ENCODE assay signal across 19 mouse cellular contexts in the genomic region with DNA sequence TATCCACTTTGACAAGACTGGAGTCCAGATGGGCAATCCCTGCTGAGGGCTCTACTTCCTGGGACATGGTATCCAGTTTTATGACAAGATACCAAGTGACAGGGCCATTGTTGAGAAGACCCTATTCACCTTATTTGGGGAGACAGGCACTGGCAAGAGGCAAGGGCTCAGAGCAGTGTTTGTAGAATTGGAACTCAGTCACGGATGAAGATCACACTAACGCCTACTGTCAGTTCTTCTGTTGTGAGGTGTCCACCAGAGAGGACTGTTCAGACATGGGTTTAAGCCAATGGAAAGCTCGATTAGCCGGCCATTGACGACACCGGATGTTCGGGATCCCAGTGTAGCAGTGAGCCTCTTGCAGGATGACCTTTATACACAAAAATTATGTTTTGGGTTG. TPM values are rescaled to one million over a fixed set of nuclear protein-coding genes. Genes with fewer than 3 reads are reported as not detected.
DNase-seq lines count a peak whose midpoint lies in the region; ATAC-seq and TF ChIP-seq lines count a peak whose summit lies in the region.
"Had no signal": no experiment of that assay in that cellular context is flagged by ENCODE, and none has a peak within 500 bp of the region (broad histone marks: within the 10 kb centered on the region; RNA-seq: fewer than 3 reads in every experiment).

No protein-coding gene starts in this region.

- H3K4me3 ChIP-seq in hindbrain, postnatal 0 days (ENCODE audit: low read length), result no peak overlapping the region
- no peak overlapping the region for H3K4me3 ChIP-seq in hindbrain, embryonic 12.5 days
- H3K4me3 ChIP-seq in midbrain, embryonic 10.5 days, result no peak overlapping the region
- no peak overlapping the region for H3K4me3 ChIP-seq in midbrain, embryonic 13.5 days (replicated peaks)
- H3K4me3 ChIP-seq in embryonic facial prominence, embryonic 10.5 days, result no peak overlapping the region
- H3K4me3 ChIP-seq in embryonic facial prominence, embryonic 15.5 days (replicated peaks), result no peak overlapping the region

- H3K9ac ChIP-seq in hindbrain, postnatal 0 days (replicated peaks; ENCODE audit: low read length), result no peak overlapping the region
- H3K9ac ChIP-seq in hindbrain, embryonic 12.5 days, result no peak overlapping the region
- H3K9ac ChIP-seq in midbrain, embryonic 13.5 days (replicated peaks), result no peak overlapping the region
- H3K9ac ChIP-seq in embryonic facial prominence, embryonic 15.5 days, result no peak overlapping the region
- H3K9ac ChIP-seq: lung, embryonic 15.5 days had no signal

- H3K27me3 ChIP-seq in hindbrain, postnatal 0 days (ENCODE audit: insufficient read depth, low read length), result no peaks in the 10 kb centered on the region
- no peaks in the 10 kb centered on the region for H3K27me3 ChIP-seq in hindbrain, embryonic 12.5 days
- no peaks in the 10 kb centered on the region for H3K27me3 ChIP-seq in midbrain, embryonic 10.5 days (ENCODE audit: low read depth, poor library complexity, severe bottlenecking)
- H3K27me3 ChIP-seq in midbrain, embryonic 13.5 days, result no peaks in the 10 kb centered on the region
- H3K27me3 ChIP-seq in embryonic facial prominence, embryonic 10.5 days (replicated peaks; ENCODE audit: low read depth, poor library complexity, severe bottlenecking), result no peaks in the 10 kb centered on the region
- no peaks in the 10 kb centered on the region for H3K27me3 ChIP-seq in embryonic facial prominence, embryonic 15.5 days
- H3K27me3 ChIP-seq: CH12.LX; liver, embryonic 13.5 days; lung, embryonic 15.5 days; megakaryocyte, embryonic 14.5 days had no signal

- H3K9me3 ChIP-seq in hindbrain, postnatal 0 days (ENCODE audit: low read length), result no peaks in the 10 kb centered on the region
- H3K9me3 ChIP-seq in hindbrain, embryonic 12.5 days (replicated peaks), result no peaks in the 10 kb centered on the region
- H3K9me3 ChIP-seq in midbrain, embryonic 10.5 days (replicated peaks), result no peaks in the 10 kb centered on the region
- H3K9me3 ChIP-seq in midbrain, embryonic 13.5 days, result no peaks in the 10 kb centered on the region
- H3K9me3 ChIP-seq in embryonic facial prominence, embryonic 10.5 days, result no peaks in the 10 kb centered on the region
- no peaks in the 10 kb centered on the region for H3K9me3 ChIP-seq in embryonic facial prominence, embryonic 15.5 days (replicated peaks)
- H3K9me3 ChIP-seq: G1E; liver, embryonic 13.5 days; lung, embryonic 15.5 days; megakaryocyte, embryonic 14.5 days had no signal

- no peak for ATAC-seq in hindbrain, postnatal 0 days
- no peak for ATAC-seq in hindbrain, embryonic 12.5 days (ENCODE audit: low FRiP score)
- no peak for ATAC-seq in midbrain, embryonic 13.5 days
- ATAC-seq in embryonic facial prominence, embryonic 15.5 days (ENCODE audit: insufficient number of reproducible peaks, low FRiP score, low TSS enrichment, low read depth), result no peak

- intact Hi-C loops in heart, postnatal 25 days (cut with DNase I), result no loop called here

- H3K4me2 ChIP-seq in hindbrain, postnatal 0 days (ENCODE audit: low read depth, low read length), result no peak overlapping the region
- H3K4me2 ChIP-seq in hindbrain, embryonic 12.5 days (replicated peaks), result no peak overlapping the region
- H3K4me2 ChIP-seq in midbrain, embryonic 13.5 days (replicated peaks), result no peak overlapping the region
- H3K4me2 ChIP-seq in embryonic facial prominence, embryonic 15.5 days (replicated peaks), result no peak overlapping the region

- peaks cover 17% of the 10 kb centered on the region for H3K4me1 ChIP-seq in hindbrain, postnatal 0 days (ENCODE audit: insufficient read depth, low read length)
- H3K4me1 ChIP-seq in hindbrain, embryonic 12.5 days, result peaks cover 21% of the 10 kb centered on the region
- H3K4me1 ChIP-seq in midbrain, embryonic 10.5 days, result peaks cover 30% of the 10 kb centered on the region
- peaks cover 22% of the 10 kb centered on the region for H3K4me1 ChIP-seq in midbrain, embryonic 13.5 days (replicated peaks)
- H3K4me1 ChIP-seq in embryonic facial prominence, embryonic 10.5 days, result peaks cover 25% of the 10 kb centered on the region
- peaks cover 27% of the 10 kb centered on the region for H3K4me1 ChIP-seq in embryonic facial prominence, embryonic 15.5 days

- H3K27ac ChIP-seq in hindbrain, postnatal 0 days, result peak overlapping the region; percentile 4; the same call in 1 of the 2 replicates
- no peak overlapping the region for H3K27ac ChIP-seq in hindbrain, embryonic 12.5 days
- H3K27ac ChIP-seq in midbrain, embryonic 10.5 days (replicated peaks), result peak overlapping the region; percentile 61; the same call in 1 of the 2 replicates
- no peak overlapping the region for H3K27ac ChIP-seq in midbrain, embryonic 13.5 days
- H3K27ac ChIP-seq in embryonic facial prominence, embryonic 10.5 days (replicated peaks), result 0 out of 2 replicates have a peak overlapping the region, but pooled peaks have one; percentile 60
- peak overlapping the region; percentile 82; the same call in 1 of the 2 replicates for H3K27ac ChIP-seq in embryonic facial prominence, embryonic 15.5 days (replicated peaks)

- TF ChIP-seq CTCF in hindbrain, postnatal 0 days (IDR thresholded peaks at IDR 0.05; ENCODE audit: low read depth), result no peak

- 83% methylated on average over 7 of the region's 7 CpGs for WGBS in hindbrain, postnatal 0 days
- 96% methylated on average over 7 of the region's 7 CpGs for WGBS in hindbrain, embryonic 12.5 days
- 68% methylated on average over 7 of the region's 7 CpGs for WGBS in midbrain, embryonic 10.5 days
- WGBS in midbrain, embryonic 13.5 days, result 56% methylated on average over 7 of the region's 7 CpGs
- 88% methylated on average over 7 of the region's 7 CpGs for WGBS in embryonic facial prominence, embryonic 10.5 days
- 91% methylated on average over 7 of the region's 7 CpGs for WGBS in embryonic facial prominence, embryonic 15.5 days

- H3K36me3 ChIP-seq in hindbrain, postnatal 0 days (ENCODE audit: insufficient read depth, low read length), result no peaks in the 10 kb centered on the region
- H3K36me3 ChIP-seq in hindbrain, embryonic 12.5 days, result no peaks in the 10 kb centered on the region
- no peaks in the 10 kb centered on the region for H3K36me3 ChIP-seq in midbrain, embryonic 10.5 days
- no peaks in the 10 kb centered on the region for H3K36me3 ChIP-seq in midbrain, embryonic 13.5 days
- no peaks in the 10 kb centered on the region for H3K36me3 ChIP-seq in embryonic facial prominence, embryonic 10.5 days (replicated peaks)
- H3K36me3 ChIP-seq in embryonic facial prominence, embryonic 15.5 days, result no peaks in the 10 kb centered on the region
- H3K36me3 ChIP-seq: liver, embryonic 13.5 days; lung, embryonic 15.5 days had no signal

- DNase-seq in hindbrain, postnatal 0 days (ENCODE audit: low spot score), result peak; percentile 57
- DNase-seq in midbrain, embryonic 10.5 days (ENCODE audit: low spot score), result peak; percentile 26
- DNase-seq in embryonic facial prominence, embryonic 10.5 days (ENCODE audit: low spot score), result no peak
- DNase-seq in heart, postnatal 25 days (ENCODE audit: low spot score), result no peak
- DNase-seq: adrenal gland, adult 8-10 months; B cell, adult 2 months; cerebellum, postnatal 36 days; kidney, postnatal 25 days; liver, embryonic 13.5 days; lung, postnatal 36 days; right cerebral cortex, postnatal 25 days; thymus, adult 2 months had no signal

RNA-seq across cellular contexts. Expression of a gene that starts 1.0 kb away (rescaled TPM):
- total RNA-seq in hindbrain, postnatal 0 days (2014; rRNA removed), result 17.9 and 19.2 TPM in 2 replicates
- 22.1 and 23.1 TPM in 2 replicates for polyA plus RNA-seq in hindbrain, postnatal 0 days (2015; fragmentation: Nextera tagmentation; extraction: Ambion mirVana)
- polyA plus RNA-seq in hindbrain, embryonic 12.5 days (2016; fragmentation: Nextera tagmentation; extraction: Ambion mirVana), result 26.9 and 29.6 TPM in 2 replicates
- polyA plus RNA-seq in midbrain, embryonic 10.5 days (2016; fragmentation: Nextera tagmentation; extraction: Ambion mirVana), result 24.0 and 26.8 TPM in 2 replicates
- 13.2 and 14.7 TPM in 2 replicates for polyA plus RNA-seq in midbrain, embryonic 13.5 days (2015; fragmentation: Nextera tagmentation; extraction: Ambion mirVana)
- polyA plus RNA-seq in embryonic facial prominence, embryonic 10.5 days (2016; fragmentation: Nextera tagmentation; extraction: Ambion mirVana), result 27.8 and 29.9 TPM in 2 replicates
- 32.3 and 36.5 TPM in 2 replicates for polyA plus RNA-seq in embryonic facial prominence, embryonic 15.5 days (2015; fragmentation: Nextera tagmentation; extraction: Ambion mirVana)
- total RNA-seq in heart, postnatal 25 days (2021), result 10 to 100 TPM; 31.0 to 33.3 TPM

RNA-seq across cellular contexts. Expression of a gene that starts 37.8 kb away (rescaled TPM):
- total RNA-seq in hindbrain, postnatal 0 days (2014; rRNA removed), result 5.3 and 10.6 TPM in 2 replicates
- polyA plus RNA-seq in hindbrain, postnatal 0 days (2015; fragmentation: Nextera tagmentation; extraction: Ambion mirVana), result 9.2 and 10.9 TPM in 2 replicates
- polyA plus RNA-seq in hindbrain, embryonic 12.5 days (2016; fragmentation: Nextera tagmentation; extraction: Ambion mirVana), result 9.2 and 9.9 TPM in 2 replicates
- polyA plus RNA-seq in midbrain, embryonic 10.5 days (2016; fragmentation: Nextera tagmentation; extraction: Ambion mirVana), result 6.6 and 7.2 TPM in 2 replicates
- 5.0 and 5.6 TPM in 2 replicates for polyA plus RNA-seq in midbrain, embryonic 13.5 days (2015; fragmentation: Nextera tagmentation; extraction: Ambion mirVana)
- 8.1 and 8.7 TPM in 2 replicates for polyA plus RNA-seq in embryonic facial prominence, embryonic 10.5 days (2016; fragmentation: Nextera tagmentation; extraction: Ambion mirVana)
- 20.0 and 21.0 TPM in 2 replicates for polyA plus RNA-seq in embryonic facial prominence, embryonic 15.5 days (2015; fragmentation: Nextera tagmentation; extraction: Ambion mirVana)
- 1 to 10 TPM; 2.4 to 2.8 TPM for total RNA-seq in heart, postnatal 25 days (2021)

RNA-seq across cellular contexts. Expression of a gene that starts 37.9 kb away (rescaled TPM):
- 42.4 and 46.0 TPM in 2 replicates for total RNA-seq in hindbrain, postnatal 0 days (2014; rRNA removed)
- polyA plus RNA-seq in hindbrain, postnatal 0 days (2015; fragmentation: Nextera tagmentation; extraction: Ambion mirVana), result 67.9 and 78.0 TPM in 2 replicates
- 45.3 and 46.5 TPM in 2 replicates for polyA plus RNA-seq in hindbrain, embryonic 12.5 days (2016; fragmentation: Nextera tagmentation; extraction: Ambion mirVana)
- 47.9 and 49.7 TPM in 2 replicates for polyA plus RNA-seq in midbrain, embryonic 10.5 days (2016; fragmentation: Nextera tagmentation; extraction: Ambion mirVana)
- polyA plus RNA-seq in midbrain, embryonic 13.5 days (2015; fragmentation: Nextera tagmentation; extraction: Ambion mirVana), result 34.6 and 34.7 TPM in 2 replicates
- polyA plus RNA-seq in embryonic facial prominence, embryonic 10.5 days (2016; fragmentation: Nextera tagmentation; extraction: Ambion mirVana), result 35.0 and 37.0 TPM in 2 replicates
- polyA plus RNA-seq in embryonic facial prominence, embryonic 15.5 days (2015; fragmentation: Nextera tagmentation; extraction: Ambion mirVana), result 124 and 125 TPM in 2 replicates
- 10 to 100 TPM; 38.1 to 41.2 TPM for total RNA-seq in heart, postnatal 25 days (2021)

RNA-seq across cellular contexts. Expression of a gene that starts 43.4 kb away (rescaled TPM):
- 49.0 and 57.9 TPM in 2 replicates for total RNA-seq in hindbrain, postnatal 0 days (2014; rRNA removed)
- polyA plus RNA-seq in hindbrain, postnatal 0 days (2015; fragmentation: Nextera tagmentation; extraction: Ambion mirVana), result 40.2 and 40.8 TPM in 2 replicates
- 64.9 and 69.3 TPM in 2 replicates for polyA plus RNA-seq in hindbrain, embryonic 12.5 days (2016; fragmentation: Nextera tagmentation; extraction: Ambion mirVana)
- 49.6 and 50.8 TPM in 2 replicates for polyA plus RNA-seq in midbrain, embryonic 10.5 days (2016; fragmentation: Nextera tagmentation; extraction: Ambion mirVana)
- 57.5 and 63.1 TPM in 2 replicates for polyA plus RNA-seq in midbrain, embryonic 13.5 days (2015; fragmentation: Nextera tagmentation; extraction: Ambion mirVana)
- 33.7 and 34.3 TPM in 2 replicates for polyA plus RNA-seq in embryonic facial prominence, embryonic 10.5 days (2016; fragmentation: Nextera tagmentation; extraction: Ambion mirVana)
- polyA plus RNA-seq in embryonic facial prominence, embryonic 15.5 days (2015; fragmentation: Nextera tagmentation; extraction: Ambion mirVana), result 26.3 and 28.3 TPM in 2 replicates
- total RNA-seq in heart, postnatal 25 days (2021), result 10 to 100 TPM in 1 of 2 experiments, 1 to 10 TPM in 1; 9.7 to 10.8 TPM

Comparison
In these comparisons a context has a peak if more than half of its experiments do, and no peak if none do; other contexts are left out.
1. H3K27ac ChIP-seq: peak in hindbrain, postnatal 0 days (single experiment), midbrain, embryonic 10.5 days (single experiment), embryonic facial prominence, embryonic 10.5 days (single experiment) and embryonic facial prominence, embryonic 15.5 days (single experiment); none in hindbrain, embryonic 12.5 days (single experiment) and midbrain, embryonic 13.5 days (single experiment).
2. DNase-seq: peak in hindbrain, postnatal 0 days (single experiment) and midbrain, embryonic 10.5 days (single experiment); none in embryonic facial prominence, embryonic 10.5 days (single experiment) and heart, postnatal 25 days (single experiment).